Comparison of ENCODE assay signal across 11 mouse cellular contexts in genomic region chr1:161040426-161040770, GRCm38 (mm10). TPM values are rescaled to one million over a fixed set of nuclear protein-coding genes. Genes with fewer than 3 reads are reported as not detected.
DNase-seq lines count a peak whose midpoint lies in the region; ATAC-seq and TF ChIP-seq lines count a peak whose summit lies in the region.
"Had no signal": no experiment of that assay in that cellular context is flagged by ENCODE, and none has a peak within 500 bp of the region (broad histone marks: within the 10 kb centered on the region; RNA-seq: fewer than 3 reads in every experiment).

No protein-coding gene starts in this region.

- intact Hi-C loops in left cerebral cortex, postnatal 10 days (cut with DNase I), result no loop called here

- H3K4me1 ChIP-seq in lung, embryonic 16.5 days (replicated peaks; ENCODE audit: control insufficient read depth, insufficient read depth, low read length), result peaks cover 11% of the 10 kb centered on the region
- peaks cover 9% of the 10 kb centered on the region; the same call in 1 of the 2 replicates for H3K4me1 ChIP-seq in lung, postnatal 0 days (ENCODE audit: insufficient read depth, low read depth, low read length)
- H3K4me1 ChIP-seq in hindbrain, postnatal 0 days (ENCODE audit: insufficient read depth, low read length), result peaks cover 11% of the 10 kb centered on the region; the same call in 1 of the 2 replicates
- peaks cover 3% of the 10 kb centered on the region; the same call in 1 of the 2 replicates for H3K4me1 ChIP-seq in midbrain, postnatal 0 days (ENCODE audit: insufficient read depth, low read length)

- no peak overlapping the region for H3K4me3 ChIP-seq in lung, embryonic 16.5 days (ENCODE audit: low read length)
- no peak overlapping the region for H3K4me3 ChIP-seq in lung, postnatal 0 days (ENCODE audit: low read depth, low read length)
- H3K4me3 ChIP-seq in hindbrain, postnatal 0 days (ENCODE audit: low read length), result no peak overlapping the region
- no peak overlapping the region for H3K4me3 ChIP-seq in midbrain, postnatal 0 days (ENCODE audit: low read depth, low read length)

- H3K27me3 ChIP-seq in lung, embryonic 16.5 days (ENCODE audit: control insufficient read depth, insufficient read depth, low read depth, low read length), result no peaks in the 10 kb centered on the region
- no peaks in the 10 kb centered on the region for H3K27me3 ChIP-seq in lung, postnatal 0 days (replicated peaks; ENCODE audit: insufficient read depth, low read length)
- no peaks in the 10 kb centered on the region for H3K27me3 ChIP-seq in hindbrain, postnatal 0 days (ENCODE audit: insufficient read depth, low read length)
- H3K27me3 ChIP-seq in midbrain, postnatal 0 days (ENCODE audit: insufficient read depth, low read length), result no peaks in the 10 kb centered on the region

- DNase-seq in adrenal gland, adult 2 months, result peak; percentile 26
- DNase-seq in adrenal gland, postnatal 4 days (ENCODE audit: low spot score in 2 of 2), result no peak
- no peak for DNase-seq in lung, postnatal 0 days (ENCODE audit: low spot score)
- no peak for DNase-seq in hindbrain, postnatal 0 days (ENCODE audit: low spot score)
- DNase-seq in midbrain, postnatal 0 days (ENCODE audit: low spot score), result no peak
- no peak for DNase-seq in right cerebral cortex, postnatal 10 days (ENCODE audit: low spot score in 2 of 2)
- no peak for DNase-seq in left cerebral cortex, postnatal 10 days (ENCODE audit: extremely low spot score in 1 of 2, low spot score in 2 of 2)
- DNase-seq: adrenal gland, postnatal 36 days; B cell, adult 2 months had no signal

- H3K9ac ChIP-seq in lung, embryonic 16.5 days (ENCODE audit: low read length), result no peak overlapping the region
- H3K9ac ChIP-seq in lung, postnatal 0 days (replicated peaks; ENCODE audit: low read depth), result no peak overlapping the region
- no peak overlapping the region for H3K9ac ChIP-seq in hindbrain, postnatal 0 days (replicated peaks; ENCODE audit: low read length)
- H3K9ac ChIP-seq in midbrain, postnatal 0 days (replicated peaks; ENCODE audit: low read length, poor library complexity, severe bottlenecking), result no peak overlapping the region

- no peak for TF ChIP-seq EP300 in lung, postnatal 0 days (IDR thresholded peaks at IDR 0.05)

- H3K36me3 ChIP-seq in lung, embryonic 16.5 days (ENCODE audit: control insufficient read depth, insufficient read depth, low read length), result peaks cover 31% of the 10 kb centered on the region
- peaks cover 6% of the 10 kb centered on the region; the same call in 1 of the 2 replicates for H3K36me3 ChIP-seq in lung, postnatal 0 days (ENCODE audit: insufficient read depth, low read length)
- H3K36me3 ChIP-seq in hindbrain, postnatal 0 days (ENCODE audit: insufficient read depth, low read length), result peaks cover 24% of the 10 kb centered on the region; the same call in 1 of the 2 replicates
- peaks cover 24% of the 10 kb centered on the region for H3K36me3 ChIP-seq in midbrain, postnatal 0 days (ENCODE audit: insufficient read depth, low read length)

- no peaks in the 10 kb centered on the region for H3K9me3 ChIP-seq in lung, embryonic 16.5 days (ENCODE audit: control insufficient read depth, low read length)
- no peaks in the 10 kb centered on the region for H3K9me3 ChIP-seq in lung, postnatal 0 days (ENCODE audit: low read length)
- no peaks in the 10 kb centered on the region for H3K9me3 ChIP-seq in hindbrain, postnatal 0 days (ENCODE audit: low read length)
- H3K9me3 ChIP-seq in midbrain, postnatal 0 days (ENCODE audit: low read length), result no peaks in the 10 kb centered on the region

- no peak overlapping the region for H3K4me2 ChIP-seq in lung, embryonic 16.5 days (ENCODE audit: low read depth, low read length)
- H3K4me2 ChIP-seq in lung, postnatal 0 days (replicated peaks; ENCODE audit: low read depth, low read length), result no peak overlapping the region
- no peak overlapping the region for H3K4me2 ChIP-seq in hindbrain, postnatal 0 days (ENCODE audit: low read depth, low read length)
- no peak overlapping the region for H3K4me2 ChIP-seq in midbrain, postnatal 0 days (ENCODE audit: low read depth, low read length, poor library complexity, severe bottlenecking)

- TF ChIP-seq CTCF in lung, postnatal 0 days (IDR thresholded peaks at IDR 0.05), result no peak
- TF ChIP-seq CTCF in hindbrain, postnatal 0 days (IDR thresholded peaks at IDR 0.05; ENCODE audit: low read depth), result no peak
- TF ChIP-seq CTCF in midbrain, postnatal 0 days (IDR thresholded peaks at IDR 0.05), result no peak

- H3K27ac ChIP-seq in lung, embryonic 16.5 days (ENCODE audit: low read length), result peak overlapping the region; percentile 16
- H3K27ac ChIP-seq in lung, postnatal 0 days (ENCODE audit: low read length), result no peak overlapping the region
- H3K27ac ChIP-seq in hindbrain, postnatal 0 days, result 0 out of 2 replicates have a peak overlapping the region, but pooled peaks have one; percentile 45
- peak overlapping the region; percentile 55; the same call in 1 of the 2 replicates for H3K27ac ChIP-seq in midbrain, postnatal 0 days (ENCODE audit: low read depth, low read length)

- ATAC-seq in lung, embryonic 16.5 days (ENCODE audit: low read depth), result no peak
- ATAC-seq in lung, postnatal 0 days, result no peak
- ATAC-seq in hindbrain, postnatal 0 days, result no peak
- ATAC-seq in midbrain, postnatal 0 days (ENCODE audit: low FRiP score), result no peak
- ATAC-seq: inflammation-experienced regulatory T-cells, adult 6 months had no signal

- 45% methylated on average over 1 of the region's 1 CpGs for WGBS in lung, embryonic 16.5 days
- WGBS in lung, postnatal 0 days, result 60% methylated on average over 1 of the region's 1 CpGs
- WGBS in hindbrain, postnatal 0 days, result 62% methylated on average over 1 of the region's 1 CpGs
- WGBS in midbrain, postnatal 0 days, result 30% methylated on average over 1 of the region's 1 CpGs

RNA-seq across cellular contexts. Expression of gene Zbtb37, which starts 5.7 kb away (rescaled TPM):
- 10 to 100 TPM; 13.1 to 16.0 TPM for total RNA-seq in adrenal gland, adult 2 months (2021)
- 0.45 and 0.57 TPM in 2 replicates for polyA plus RNA-seq in adrenal gland, adult 2 months (2012; rRNA removed)
- total RNA-seq in adrenal gland, postnatal 4 days (2021), result 10 to 100 TPM; 26.4 to 29.5 TPM
- 7.5 and 12.2 TPM in 2 replicates for polyA plus RNA-seq in lung, embryonic 16.5 days (2015; fragmentation: Nextera tagmentation; extraction: Ambion mirVana)
- 4.5 and 6.4 TPM in 2 replicates for polyA plus RNA-seq in lung, postnatal 0 days (2015; fragmentation: Nextera tagmentation; extraction: Ambion mirVana)
- total RNA-seq in hindbrain, postnatal 0 days (2014; rRNA removed), result 24.4 and 85.1 TPM in 2 replicates
- polyA plus RNA-seq in hindbrain, postnatal 0 days (2015; fragmentation: Nextera tagmentation; extraction: Ambion mirVana), result 8.4 and 9.6 TPM in 2 replicates
- 35.5 and 55.6 TPM in 2 replicates for total RNA-seq in midbrain, postnatal 0 days (2014; rRNA removed)
- 8.5 and 12.7 TPM in 2 replicates for polyA plus RNA-seq in midbrain, postnatal 0 days (2015; fragmentation: Nextera tagmentation; extraction: Ambion mirVana)
- 10 to 100 TPM; 18.4 to 29.5 TPM for total RNA-seq in left cerebral cortex, postnatal 10 days (2021)

RNA-seq across cellular contexts. Expression of gene Dars2, which starts 30.1 kb away (rescaled TPM):
- total RNA-seq in adrenal gland, adult 2 months (2021), result 10 to 100 TPM; 26.5 to 27.4 TPM
- polyA plus RNA-seq in adrenal gland, adult 2 months (2012; rRNA removed), result 6.9 and 11.5 TPM in 2 replicates
- total RNA-seq in adrenal gland, postnatal 4 days (2021), result 10 to 100 TPM; 30.2 to 31.0 TPM
- polyA plus RNA-seq in lung, embryonic 16.5 days (2015; fragmentation: Nextera tagmentation; extraction: Ambion mirVana), result 30.8 and 31.8 TPM in 2 replicates
- 10.9 TPM in 2 replicates for polyA plus RNA-seq in lung, postnatal 0 days (2015; fragmentation: Nextera tagmentation; extraction: Ambion mirVana)
- total RNA-seq in hindbrain, postnatal 0 days (2014; rRNA removed), result 19.2 and 21.4 TPM in 2 replicates
- 24.8 and 26.0 TPM in 2 replicates for polyA plus RNA-seq in hindbrain, postnatal 0 days (2015; fragmentation: Nextera tagmentation; extraction: Ambion mirVana)
- total RNA-seq in midbrain, postnatal 0 days (2014; rRNA removed), result 12.9 and 14.6 TPM in 2 replicates
- 19.6 and 22.9 TPM in 2 replicates for polyA plus RNA-seq in midbrain, postnatal 0 days (2015; fragmentation: Nextera tagmentation; extraction: Ambion mirVana)
- 10 to 100 TPM; 23.3 to 27.8 TPM for total RNA-seq in left cerebral cortex, postnatal 10 days (2021)

RNA-seq across cellular contexts. Expression of gene Cenpl, which starts 30.1 kb away (rescaled TPM):
- total RNA-seq in adrenal gland, adult 2 months (2021), result 1 to 10 TPM; 1.8 to 2.5 TPM
- 0.19 and 0.35 TPM in 2 replicates for polyA plus RNA-seq in adrenal gland, adult 2 months (2012; rRNA removed)
- total RNA-seq in adrenal gland, postnatal 4 days (2021), result 10 to 100 TPM in 1 of 2 experiments, 1 to 10 TPM in 1; 9.6 to 10.2 TPM
- 37.8 and 38.3 TPM in 2 replicates for polyA plus RNA-seq in lung, embryonic 16.5 days (2015; fragmentation: Nextera tagmentation; extraction: Ambion mirVana)
- polyA plus RNA-seq in lung, postnatal 0 days (2015; fragmentation: Nextera tagmentation; extraction: Ambion mirVana), result 4.5 and 5.6 TPM in 2 replicates
- 1.0 and 1.2 TPM in 2 replicates for total RNA-seq in hindbrain, postnatal 0 days (2014; rRNA removed)
- polyA plus RNA-seq in hindbrain, postnatal 0 days (2015; fragmentation: Nextera tagmentation; extraction: Ambion mirVana), result 6.8 and 7.5 TPM in 2 replicates
- total RNA-seq in midbrain, postnatal 0 days (2014; rRNA removed), result 1.4 and 2.0 TPM in 2 replicates
- polyA plus RNA-seq in midbrain, postnatal 0 days (2015; fragmentation: Nextera tagmentation; extraction: Ambion mirVana), result 5.2 and 6.1 TPM in 2 replicates
- 1 to 10 TPM; 2.1 to 2.3 TPM for total RNA-seq in left cerebral cortex, postnatal 10 days (2021)
